Mouse (Mus musculus): Measurements from ENCODE around the gene Pakap.

DNA sequence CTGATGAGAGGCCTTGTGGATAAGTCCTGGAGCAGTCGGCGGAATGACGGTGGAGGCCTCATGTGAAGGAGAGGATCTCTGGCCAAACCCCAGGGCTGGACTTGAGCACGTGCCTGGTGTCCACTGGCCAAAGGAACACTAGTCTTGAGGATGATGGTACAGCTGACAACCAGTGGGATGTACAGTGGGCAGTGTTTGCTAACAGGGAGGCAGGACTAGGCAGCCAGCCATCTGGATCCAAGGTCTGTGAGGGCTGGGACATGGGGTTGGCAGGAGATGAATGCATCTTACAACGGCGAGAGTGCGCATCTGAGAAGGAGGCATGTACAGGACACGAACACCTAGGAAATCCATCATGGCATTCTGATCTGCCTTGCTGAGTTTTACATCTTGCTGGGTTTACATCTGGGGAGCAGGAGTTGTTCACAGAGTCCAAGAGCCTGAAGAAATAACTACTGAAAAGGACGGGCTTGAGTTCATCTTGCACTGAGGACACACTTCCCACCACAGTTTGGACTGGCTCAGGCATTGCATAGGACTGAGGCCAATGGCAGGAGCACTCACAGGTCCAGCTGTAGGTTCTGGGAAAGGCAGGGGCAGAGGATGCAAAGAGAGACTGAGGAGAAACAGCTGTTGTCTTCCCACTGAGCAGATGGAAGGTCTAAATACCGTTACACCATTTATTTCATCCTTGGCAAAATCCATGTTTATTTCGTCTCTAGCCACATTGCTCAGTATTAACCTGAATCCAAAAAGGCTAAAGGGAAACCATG is 32.9 kb downstream of the Pakap start:
- TF ChIP-seq POLR2A (IDR thresholded peaks at IDR 0.05; ENCODE audit: low read depth, low read length) (no peak), CTCF (IDR thresholded peaks at IDR 0.05; ENCODE audit: borderline replicate concordance, insufficient read depth, low read length) (no peak)
